Mouse (Mus musculus): ENCODE measurements around the gene Chn2. TPM values are rescaled to one million over a fixed set of nuclear protein-coding genes. Genes with fewer than 3 reads are reported as not detected.

Gene Chn2
- polyA plus RNA-seq, 1 experiment from 2014 or later = 15.3 TPM

DNA sequence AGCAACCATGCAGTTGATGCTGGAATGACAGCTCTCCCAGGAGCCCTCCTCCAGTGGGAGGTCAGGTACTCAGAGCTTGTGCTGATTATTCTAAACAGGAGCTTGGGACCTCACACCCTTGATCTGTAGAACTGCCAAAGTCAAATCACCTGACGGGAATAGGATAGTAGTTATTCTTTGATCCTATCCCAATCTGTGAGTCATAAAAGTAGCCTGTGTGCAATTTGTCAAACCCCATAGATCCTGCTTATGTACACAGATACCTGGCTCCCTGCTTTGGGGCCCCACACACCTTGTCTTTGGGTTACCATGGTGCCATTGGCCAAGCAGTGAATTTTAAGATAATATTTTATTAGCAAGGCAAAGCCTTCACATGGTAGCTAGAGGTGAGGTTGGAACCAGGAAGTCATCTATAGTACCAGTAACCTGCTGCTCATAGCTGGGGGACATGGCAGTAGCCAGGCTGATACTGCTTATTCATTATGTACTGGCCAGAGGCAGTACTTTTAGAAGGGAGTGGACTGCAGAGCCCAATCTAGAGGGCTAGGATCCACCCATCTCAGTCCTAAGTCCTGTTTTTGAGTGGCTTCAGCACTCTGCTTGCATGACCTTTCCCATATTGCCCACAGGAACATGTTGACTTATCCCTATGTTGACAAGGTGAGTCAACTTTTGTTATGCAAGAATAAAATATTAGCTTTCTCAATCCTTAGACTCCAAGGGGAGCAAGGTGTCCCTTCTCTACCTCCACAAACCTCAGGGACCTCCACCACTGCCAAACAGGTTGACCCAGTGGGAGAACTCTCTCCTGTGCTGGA is 139.9 kb downstream of the Chn2 start:
- Histone ChIP-seq H3K9me3 (ENCODE audit: control insufficient read depth, low read length) (no peaks in the 10 kb centered on the region), H3K9ac (ENCODE audit: low read depth, low read length) (no peak overlapping the region), H3K36me3 (ENCODE audit: control insufficient read depth, insufficient read depth, low read length) (no peaks in the 10 kb centered on the region), H3K4me1 (ENCODE audit: control insufficient read depth, insufficient read depth, low read length) (no peaks in the 10 kb centered on the region), H3K27me3 (replicated peaks; ENCODE audit: control insufficient read depth, insufficient read depth, low read length) (no peaks in the 10 kb centered on the region), H3K27ac (replicated peaks; ENCODE audit: low read depth, low read length) (no peak overlapping the region), H3K4me3 (ENCODE audit: low read depth, low read length) (no peak overlapping the region), H3K4me2 (ENCODE audit: low read depth, low read length) (no peak overlapping the region)
- WGBS = 71% methylated on average over 1 of the region's 1 CpGs
- ATAC-seq (ENCODE audit: low read depth) (no peak), DNase-seq (ENCODE audit: low spot score) (no peak)

DNA sequence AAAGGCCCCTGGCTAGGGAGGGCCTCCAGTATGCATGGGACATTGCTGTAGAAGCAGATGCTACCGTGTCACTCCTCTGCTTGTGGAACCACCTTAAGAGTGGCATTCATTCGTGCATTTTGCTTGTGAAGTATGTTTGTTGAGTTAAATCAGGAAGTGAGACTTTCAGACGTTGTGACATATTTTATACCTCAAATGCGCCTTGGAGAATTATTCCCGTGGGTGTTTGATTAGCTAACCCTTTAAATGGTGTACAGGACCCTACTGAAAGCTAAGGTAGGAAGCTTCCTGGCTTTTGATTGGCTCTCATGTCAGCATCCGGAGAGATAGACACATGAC is 140.5 kb downstream of the Chn2 start:
- H3K9ac ChIP-seq (ENCODE audit: low read depth, low read length) = no peak overlapping the region
- no peaks in the 10 kb centered on the region for H3K4me1 ChIP-seq (ENCODE audit: control insufficient read depth, insufficient read depth, low read length)

DNA sequence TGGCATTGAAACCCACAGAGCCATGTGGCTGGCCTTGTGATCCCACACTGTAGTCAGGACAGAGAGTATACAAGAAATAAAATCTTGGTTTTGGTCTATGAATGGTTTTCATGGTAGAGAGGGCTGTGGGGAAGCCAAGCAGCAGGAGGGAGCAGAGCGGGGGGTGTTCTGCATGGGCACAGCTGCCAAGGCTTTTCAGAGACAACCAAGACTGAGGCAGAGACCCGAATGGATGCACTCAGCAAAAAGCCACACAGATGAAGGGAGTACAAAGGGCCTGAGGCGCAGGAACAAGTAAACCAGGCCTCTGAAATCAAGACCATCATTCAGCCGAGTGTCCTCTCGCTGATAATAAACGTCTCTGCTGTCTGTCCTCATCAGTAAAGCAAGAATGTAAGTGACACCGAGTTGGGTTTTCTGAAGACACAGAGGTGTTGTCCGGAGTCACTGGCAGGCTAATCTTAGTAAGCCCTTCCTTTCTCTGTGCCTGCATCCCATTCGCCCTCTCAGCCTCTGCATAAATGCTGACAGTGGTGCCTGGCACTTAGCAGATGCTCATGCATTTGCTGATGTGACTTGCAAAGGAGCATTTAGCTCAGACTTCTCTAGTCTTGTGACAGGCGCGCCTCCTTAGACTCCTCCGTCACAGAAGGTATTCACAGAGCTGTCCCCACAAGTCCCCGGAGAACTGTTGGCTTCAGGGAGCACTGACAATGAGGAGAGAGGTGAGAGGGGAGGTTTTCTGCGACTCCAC is 144.6 kb downstream of the Chn2 start:
- H3K27me3 ChIP-seq (replicated peaks; ENCODE audit: control insufficient read depth, insufficient read depth, low read length) = no peaks in the 10 kb centered on the region
- H3K4me1 ChIP-seq (ENCODE audit: control insufficient read depth, insufficient read depth, low read length) = no peaks in the 10 kb centered on the region
- no peak overlapping the region for H3K4me3 ChIP-seq (ENCODE audit: low read depth, low read length)
- H3K27ac ChIP-seq (replicated peaks; ENCODE audit: low read depth, low read length) = no peak overlapping the region
- no peak for ATAC-seq (ENCODE audit: low read depth)
- H3K36me3 ChIP-seq (ENCODE audit: control insufficient read depth, insufficient read depth, low read length) = no peaks in the 10 kb centered on the region
- 67% methylated on average over 14 of the region's 14 CpGs for whole genome bisulfite sequencing
- H3K9ac ChIP-seq (ENCODE audit: low read depth, low read length) = no peak overlapping the region
- H3K4me2 ChIP-seq (ENCODE audit: low read depth, low read length) = no peak overlapping the region
- no peak for DNase-seq (ENCODE audit: low spot score)
- no peaks in the 10 kb centered on the region for H3K9me3 ChIP-seq (ENCODE audit: control insufficient read depth, low read length)

More for the DNA sequence above, 140.5 kb downstream of the Chn2 start:
- Histone ChIP-seq H3K36me3 (ENCODE audit: control insufficient read depth, insufficient read depth, low read length) (no peaks in the 10 kb centered on the region), H3K4me2 (ENCODE audit: low read depth, low read length) (no peak overlapping the region), H3K27ac (replicated peaks; ENCODE audit: low read depth, low read length) (no peak overlapping the region), H3K27me3 (replicated peaks; ENCODE audit: control insufficient read depth, insufficient read depth, low read length) (no peaks in the 10 kb centered on the region), H3K4me3 (ENCODE audit: low read depth, low read length) (no peak overlapping the region), H3K9me3 (ENCODE audit: control insufficient read depth, low read length) (no peaks in the 10 kb centered on the region)
- ATAC-seq (ENCODE audit: low read depth) (no peak), DNase-seq (ENCODE audit: low spot score) (no peak)
- 86% methylated on average over 6 of the region's 6 CpGs for WGBS

- no peaks in the 10 kb centered on the region for H3K9me3 ChIP-seq (ENCODE audit: control insufficient read depth, low read length)
- no peaks in the 10 kb centered on the region for H3K36me3 ChIP-seq (ENCODE audit: control insufficient read depth, insufficient read depth, low read length)
- H3K27me3 ChIP-seq (replicated peaks; ENCODE audit: control insufficient read depth, insufficient read depth, low read length) = no peaks in the 10 kb centered on the region
- no peaks in the 10 kb centered on the region for H3K4me1 ChIP-seq (ENCODE audit: control insufficient read depth, insufficient read depth, low read length)
- no peak for DNase-seq (ENCODE audit: low spot score)
- no peak overlapping the region for H3K9ac ChIP-seq (ENCODE audit: low read depth, low read length)
- H3K4me2 ChIP-seq (ENCODE audit: low read depth, low read length) = no peak overlapping the region
- WGBS = 52% methylated on average over 7 of the region's 7 CpGs
- H3K4me3 ChIP-seq (ENCODE audit: low read depth, low read length) = no peak overlapping the region
- no peak for ATAC-seq (ENCODE audit: low read depth)
- H3K27ac ChIP-seq (replicated peaks; ENCODE audit: low read depth, low read length) = no peak overlapping the region
These were observed 154.4 kb downstream of the Chn2 start for GRCm38 (mm10) chr6:54193631-54194305.

DNA sequence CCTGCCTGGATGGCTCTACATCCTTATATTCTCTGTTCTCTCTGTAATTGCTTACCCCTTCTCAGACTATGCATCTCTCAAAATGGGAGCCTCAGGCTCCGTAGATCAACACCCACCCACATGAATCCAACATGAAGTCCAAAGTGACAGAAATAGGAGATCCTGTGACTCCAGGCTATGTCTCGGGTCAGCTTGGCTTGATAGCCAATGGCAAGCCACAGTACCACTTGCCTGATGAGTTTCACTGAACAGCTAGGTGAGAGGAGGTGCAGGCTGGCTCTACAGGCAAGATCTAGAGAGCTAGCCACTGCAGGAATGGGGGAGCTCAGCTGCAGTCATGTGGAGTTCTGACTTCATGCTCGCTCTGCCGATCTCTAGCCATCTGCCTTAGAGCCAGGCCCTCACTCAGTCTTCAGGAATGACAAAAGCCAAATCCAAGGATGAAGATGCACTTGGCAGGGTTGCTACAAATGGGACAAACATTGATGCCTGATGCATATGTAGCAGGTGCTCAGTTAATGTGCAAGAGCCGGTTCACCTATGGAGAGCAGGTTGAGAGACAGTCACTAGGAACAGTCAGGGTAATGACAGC is 158.6 kb downstream of the Chn2 start:
- no peak for DNase-seq (ENCODE audit: low spot score)
- Histone ChIP-seq H3K9me3 (ENCODE audit: control insufficient read depth, low read length) (no peaks in the 10 kb centered on the region), H3K27ac (replicated peaks; ENCODE audit: low read depth, low read length) (no peak overlapping the region), H3K9ac (ENCODE audit: low read depth, low read length) (no peak overlapping the region), H3K4me3 (ENCODE audit: low read depth, low read length) (no peak overlapping the region), H3K36me3 (ENCODE audit: control insufficient read depth, insufficient read depth, low read length) (no peaks in the 10 kb centered on the region), H3K27me3 (replicated peaks; ENCODE audit: control insufficient read depth, insufficient read depth, low read length) (no peaks in the 10 kb centered on the region), H3K4me1 (ENCODE audit: control insufficient read depth, insufficient read depth, low read length) (no peaks in the 10 kb centered on the region), H3K4me2 (ENCODE audit: low read depth, low read length) (no peak overlapping the region)
- WGBS = 91% methylated on average over 5 of the region's 5 CpGs
- ATAC-seq (ENCODE audit: low read depth) = no peak

- Histone ChIP-seq H3K36me3 (ENCODE audit: control insufficient read depth, insufficient read depth, low read length) (no peaks in the 10 kb centered on the region), H3K4me1 (ENCODE audit: control insufficient read depth, insufficient read depth, low read length) (no peaks in the 10 kb centered on the region), H3K4me3 (ENCODE audit: low read depth, low read length) (no peak overlapping the region), H3K27me3 (replicated peaks; ENCODE audit: control insufficient read depth, insufficient read depth, low read length) (no peaks in the 10 kb centered on the region), H3K4me2 (ENCODE audit: low read depth, low read length) (no peak overlapping the region), H3K9ac (ENCODE audit: low read depth, low read length) (no peak overlapping the region), H3K9me3 (ENCODE audit: control insufficient read depth, low read length) (no peaks in the 10 kb centered on the region), H3K27ac (replicated peaks; ENCODE audit: low read depth, low read length) (no peak overlapping the region)
- 62% methylated on average over 4 of the region's 4 CpGs for WGBS
- ATAC-seq (ENCODE audit: low read depth) (no peak), DNase-seq (ENCODE audit: low spot score) (no peak)
These were observed 160.2 kb downstream of the Chn2 start for GRCm38 (mm10) chr6:54199516-54199915.

DNA sequence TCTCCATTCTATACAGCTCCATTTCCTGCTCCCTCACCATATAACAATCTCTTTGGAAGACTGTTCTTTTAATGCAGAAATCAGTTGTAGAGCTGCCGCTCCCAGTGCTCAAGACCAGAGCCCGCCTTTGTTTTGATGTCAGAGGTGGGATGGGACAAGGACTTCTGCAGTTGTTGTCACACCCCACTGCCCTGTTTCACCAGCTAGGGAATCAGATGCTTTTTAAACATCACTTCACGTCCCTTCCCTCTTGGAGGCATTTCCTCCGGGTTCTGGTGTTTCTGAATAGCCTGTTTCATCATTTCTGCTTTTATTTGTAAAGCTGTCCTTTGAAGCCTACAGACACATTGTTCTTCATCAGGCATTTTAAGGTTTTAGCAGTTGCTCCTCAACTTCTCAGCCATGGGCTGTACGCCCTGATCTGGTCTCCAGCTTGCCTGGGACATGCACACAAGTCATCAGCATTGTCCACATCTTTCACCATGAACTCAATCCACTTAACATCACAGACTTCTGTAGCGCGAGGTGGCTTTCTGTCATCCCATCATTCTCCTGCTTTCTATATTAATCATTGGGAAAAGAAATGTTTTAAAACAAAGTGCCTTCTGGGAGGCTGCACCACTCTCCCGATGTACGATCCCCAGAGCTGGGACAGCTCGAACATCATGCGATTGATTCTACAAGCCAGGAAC is 160.8 kb downstream of the Chn2 start:
- no peak overlapping the region for H3K9ac ChIP-seq (ENCODE audit: low read depth, low read length)
- no peak overlapping the region for H3K4me3 ChIP-seq (ENCODE audit: low read depth, low read length)
- H3K4me1 ChIP-seq (ENCODE audit: control insufficient read depth, insufficient read depth, low read length) = no peaks in the 10 kb centered on the region
- DNase-seq (ENCODE audit: low spot score) (no peak), ATAC-seq (ENCODE audit: low read depth) (no peak)
- H3K27me3 ChIP-seq (replicated peaks; ENCODE audit: control insufficient read depth, insufficient read depth, low read length) = no peaks in the 10 kb centered on the region
- H3K27ac ChIP-seq (replicated peaks; ENCODE audit: low read depth, low read length) = no peak overlapping the region
- no peak overlapping the region for H3K4me2 ChIP-seq (ENCODE audit: low read depth, low read length)
- no peaks in the 10 kb centered on the region for H3K36me3 ChIP-seq (ENCODE audit: control insufficient read depth, insufficient read depth, low read length)
- WGBS = 84% methylated on average over 11 of the region's 11 CpGs
- H3K9me3 ChIP-seq (ENCODE audit: control insufficient read depth, low read length) = no peaks in the 10 kb centered on the region
